Mouse (Mus musculus): ENCODE results near the gene Ipo8. TPM values are rescaled to one million over a fixed set of nuclear protein-coding genes. Genes with fewer than 3 reads are reported as not detected.

Gene Ipo8
- polyA plus RNA-seq (2015; fragmentation: Nextera tagmentation; extraction: Ambion mirVana), result 23.8 and 24.6 TPM in 2 replicates

- under 1% methylated on average over 46 of the region's 47 CpGs for WGBS
- peak; percentile 98 for ATAC-seq (ENCODE audit: borderline replicate concordance, extremely low read depth, low FRiP score, low TSS enrichment)
- Histone ChIP-seq H3K27me3 (no peaks in the 10 kb centered on the region), H3K4me2 (peak within 1 kb of the TSS; percentile 84), H3K4me3 (peak within 1 kb of the TSS; percentile 96), H3K36me3 (no peaks in the 10 kb centered on the region), H3K27ac (peak within 1 kb of the TSS; percentile 74), H3K4me1 (peaks cover 9% of the 10 kb centered on the region), H3K9ac (peak within 1 kb of the TSS; percentile 78), H3K9me3 (no peaks in the 10 kb centered on the region)
These were observed at the start of gene Ipo8 for GRCm38 (mm10) chr6:148830748-148831727. Gene Ipo8, minus strand, starts transcription at chr6:148831467.

DNA sequence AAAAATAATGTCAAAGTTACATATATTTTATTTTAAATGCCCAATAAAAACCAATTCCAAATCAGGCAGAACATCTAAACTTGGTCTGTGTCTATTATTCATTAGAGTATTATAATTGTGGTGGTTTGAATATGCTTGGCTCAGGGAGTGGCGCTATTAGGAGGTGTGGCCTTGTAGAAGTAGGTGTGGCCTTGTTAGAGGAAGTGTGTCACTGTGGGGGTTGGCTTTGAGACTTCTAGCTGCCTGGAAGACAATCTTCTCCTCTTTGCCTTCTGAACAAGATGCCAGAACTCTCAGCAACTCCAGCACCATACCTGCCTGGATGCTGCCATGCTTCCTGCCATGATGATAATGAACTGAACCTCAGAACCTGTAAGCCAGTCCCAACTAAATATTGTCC is 42.6 kb upstream of the Ipo8 start:
- 85% methylated on average over 1 of the region's 1 CpGs for WGBS
- no peak for ATAC-seq (ENCODE audit: borderline replicate concordance, extremely low read depth, low FRiP score, low TSS enrichment)
- H3K27me3 ChIP-seq, result no peaks in the 10 kb centered on the region

DNA sequence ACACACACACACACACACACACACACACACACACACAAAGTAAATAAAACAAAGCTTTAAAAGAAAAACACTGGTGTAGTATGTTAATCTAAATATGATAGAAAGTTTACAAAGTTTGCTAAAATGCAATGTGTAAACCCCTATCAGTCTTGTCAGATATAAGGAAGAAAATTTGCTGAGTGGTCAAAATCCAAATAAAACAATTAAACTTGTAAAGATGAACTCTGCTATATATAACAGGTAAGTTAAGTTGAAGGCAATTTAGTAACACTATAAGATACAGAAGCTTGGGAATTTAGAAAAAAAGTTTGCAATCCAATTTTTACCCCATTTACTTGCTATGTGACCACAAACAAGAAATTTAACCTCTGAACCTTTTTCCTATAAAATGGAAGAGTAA is 14.4 kb upstream of the Ipo8 start:
- H3K4me3 ChIP-seq, result no peak overlapping the region
- H3K36me3 ChIP-seq, result no peaks in the 10 kb centered on the region
- no peak for ATAC-seq (ENCODE audit: borderline replicate concordance, extremely low read depth, low FRiP score, low TSS enrichment)
- H3K9ac ChIP-seq, result no peak overlapping the region
- no peaks in the 10 kb centered on the region for H3K9me3 ChIP-seq
- no peak overlapping the region for H3K27ac ChIP-seq
- H3K4me2 ChIP-seq, result no peak overlapping the region
- no peaks in the 10 kb centered on the region for H3K4me1 ChIP-seq
- no peaks in the 10 kb centered on the region for H3K27me3 ChIP-seq

More for the DNA sequence above, 42.6 kb upstream of the Ipo8 start:
- H3K27ac ChIP-seq, result no peak overlapping the region
- no peak overlapping the region for H3K4me3 ChIP-seq
- no peak overlapping the region for H3K4me2 ChIP-seq
- no peaks in the 10 kb centered on the region for H3K9me3 ChIP-seq
- H3K9ac ChIP-seq, result no peak overlapping the region
- H3K36me3 ChIP-seq, result no peaks in the 10 kb centered on the region
- no peaks in the 10 kb centered on the region for H3K4me1 ChIP-seq

DNA sequence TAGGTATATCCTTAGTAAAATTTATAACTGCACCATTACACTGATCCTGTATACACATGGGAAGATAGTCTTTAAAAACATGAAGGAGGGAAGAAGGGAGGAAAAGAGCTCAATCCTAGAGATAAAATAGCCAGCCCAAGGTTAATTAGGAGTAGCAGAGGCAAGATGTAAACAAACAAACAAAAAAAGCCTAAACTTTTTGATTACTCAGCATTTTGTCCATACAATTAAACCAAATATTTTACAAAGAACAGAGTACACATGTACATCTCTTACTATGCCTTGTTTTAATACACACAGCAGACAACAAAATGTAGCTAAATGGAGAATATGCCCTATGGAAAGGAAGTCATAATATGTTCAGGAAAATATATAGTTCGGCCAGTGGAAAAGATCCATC is 10.5 kb upstream of the Ipo8 start:
- Histone ChIP-seq H3K36me3 (no peaks in the 10 kb centered on the region), H3K4me2 (no peak overlapping the region), H3K4me1 (no peaks in the 10 kb centered on the region), H3K4me3 (no peak overlapping the region), H3K9me3 (no peaks in the 10 kb centered on the region), H3K27me3 (no peaks in the 10 kb centered on the region), H3K9ac (no peak overlapping the region), H3K27ac (no peak overlapping the region)
- ATAC-seq (ENCODE audit: borderline replicate concordance, extremely low read depth, low FRiP score, low TSS enrichment), result no peak
- 81% methylated on average over 1 of the region's 1 CpGs for WGBS

DNA sequence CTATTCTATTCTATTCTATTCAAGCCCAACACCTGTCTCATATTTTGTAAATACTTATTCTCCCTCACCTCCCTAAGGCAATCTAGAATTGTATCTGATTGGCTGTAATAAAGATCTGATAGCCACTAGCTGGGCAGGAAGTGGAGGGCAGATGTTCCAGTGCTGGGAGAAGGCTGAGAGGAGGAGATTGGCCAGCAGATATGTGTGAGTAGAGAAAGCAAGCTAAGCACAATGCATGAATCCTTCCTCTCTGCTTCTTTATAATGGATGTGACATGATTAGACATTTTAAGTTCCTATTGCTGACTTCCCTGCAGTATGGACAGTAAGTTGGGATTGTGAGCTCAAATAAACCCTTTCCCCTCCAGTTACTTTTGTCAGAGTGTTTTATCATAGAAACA is 7.2 kb upstream of the Ipo8 start:
- Histone ChIP-seq H3K27me3 (no peaks in the 10 kb centered on the region), H3K9me3 (no peaks in the 10 kb centered on the region), H3K36me3 (no peaks in the 10 kb centered on the region), H3K27ac (no peak overlapping the region), H3K4me2 (no peak overlapping the region), H3K4me3 (no peak overlapping the region), H3K4me1 (no peaks in the 10 kb centered on the region), H3K9ac (no peak overlapping the region)
- ATAC-seq (ENCODE audit: borderline replicate concordance, extremely low read depth, low FRiP score, low TSS enrichment), result no peak

- ATAC-seq (ENCODE audit: borderline replicate concordance, extremely low read depth, low FRiP score, low TSS enrichment), result no peak; the same call in 1 of the 2 replicates
- no peaks in the 10 kb centered on the region for H3K27me3 ChIP-seq
- peak overlapping the region; percentile 27; the same call in 1 of the 2 replicates for H3K9ac ChIP-seq
- WGBS, result 18% methylated on average over 3 of the region's 3 CpGs
- peak overlapping the region; percentile 96 for H3K4me3 ChIP-seq
- peak overlapping the region; percentile 74; the same call in 1 of the 2 replicates for H3K27ac ChIP-seq
- H3K36me3 ChIP-seq, result no peaks in the 10 kb centered on the region
- H3K4me2 ChIP-seq, result peak overlapping the region; percentile 84
- peaks cover 9% of the 10 kb centered on the region for H3K4me1 ChIP-seq
- no peaks in the 10 kb centered on the region for H3K9me3 ChIP-seq
These were observed 458 bp upstream of the Ipo8 start for GRCm38 (mm10) chr6:148831728-148832121.

DNA sequence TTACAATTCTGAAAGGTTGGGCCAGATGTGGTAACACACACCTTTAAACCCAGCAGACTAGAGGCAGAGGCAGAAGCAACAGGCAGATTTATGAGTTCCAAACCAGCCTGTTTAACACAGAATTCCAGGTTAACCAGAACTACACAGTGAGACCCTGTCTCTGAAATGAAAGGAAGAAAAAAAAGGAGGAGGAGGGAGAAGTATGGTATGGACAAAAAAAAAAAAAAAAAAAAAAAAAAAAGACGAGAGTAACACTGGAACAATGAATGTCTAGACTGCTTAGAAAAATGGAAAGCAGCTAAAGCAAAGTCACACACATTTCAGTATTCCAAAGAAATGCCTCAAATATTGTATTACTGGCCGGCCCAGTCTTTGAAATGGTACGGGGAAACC is 916 bp downstream of the Ipo8 start:
- no peak for ATAC-seq (ENCODE audit: borderline replicate concordance, extremely low read depth, low FRiP score, low TSS enrichment)
- Histone ChIP-seq H3K4me2 (peak overlapping the region; percentile 84), H3K4me3 (peak overlapping the region; percentile 96), H3K27me3 (no peaks in the 10 kb centered on the region), H3K9me3 (no peaks in the 10 kb centered on the region), H3K36me3 (no peaks in the 10 kb centered on the region), H3K27ac (0 out of 2 replicates have a peak overlapping the region, but pooled peaks have one; percentile 74), H3K4me1 (peaks cover 9% of the 10 kb centered on the region), H3K9ac (peak overlapping the region; percentile 78)
- WGBS, result 3% methylated on average over 3 of the region's 3 CpGs

GRCm38 (mm10) chr6:148826119-148826518 is 5.1 kb downstream of the Ipo8 start:
- peaks cover 12% of the 10 kb centered on the region; the same call in 1 of the 2 replicates for H3K36me3 ChIP-seq
- WGBS, result 86% methylated on average over 4 of the region's 4 CpGs
- no peak overlapping the region for H3K4me2 ChIP-seq
- H3K4me1 ChIP-seq, result peaks cover 9% of the 10 kb centered on the region
- no peak overlapping the region for H3K4me3 ChIP-seq
- H3K27me3 ChIP-seq, result no peaks in the 10 kb centered on the region
- ATAC-seq (ENCODE audit: borderline replicate concordance, extremely low read depth, low FRiP score, low TSS enrichment), result no peak
- H3K9ac ChIP-seq, result no peak overlapping the region
- no peaks in the 10 kb centered on the region for H3K9me3 ChIP-seq
- no peak overlapping the region for H3K27ac ChIP-seq

DNA sequence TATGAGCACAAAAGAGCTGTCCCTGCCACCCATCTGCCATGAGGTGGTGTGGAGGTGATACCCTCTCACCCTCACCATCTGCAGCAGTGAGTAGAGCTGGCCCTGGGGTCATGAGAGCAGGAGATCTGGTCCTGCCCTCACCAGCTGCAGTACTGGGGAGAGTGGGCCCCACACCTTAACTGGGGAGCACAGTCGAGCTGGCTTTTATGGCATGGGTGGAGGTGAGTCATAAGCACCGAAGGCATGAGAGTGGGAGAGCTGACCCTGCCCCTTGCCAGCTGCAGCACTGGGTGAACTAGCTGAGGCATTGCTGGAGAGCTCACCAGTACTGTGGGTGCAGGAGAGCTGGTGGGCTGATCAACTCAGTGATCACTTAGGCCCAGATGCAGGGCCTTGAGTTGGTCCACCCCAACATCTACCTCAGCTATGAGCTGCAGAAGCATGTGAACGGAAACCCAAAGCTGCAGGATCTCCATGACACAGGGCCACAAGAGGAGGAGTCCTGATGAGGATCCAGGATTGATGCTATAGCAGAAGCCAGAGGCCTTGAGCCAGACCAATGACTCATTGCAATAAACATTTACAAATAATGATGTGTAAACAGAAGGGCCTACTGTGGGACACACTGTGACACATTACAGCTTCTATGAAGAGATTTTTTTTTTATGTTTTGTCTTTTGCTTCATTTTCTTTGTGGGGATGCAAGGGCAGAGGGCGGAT is 12.5 kb downstream of the Ipo8 start:
- Histone ChIP-seq H3K9ac (no peak overlapping the region), H3K27me3 (no peaks in the 10 kb centered on the region), H3K4me1 (no peaks in the 10 kb centered on the region), H3K4me2 (no peak overlapping the region), H3K9me3 (no peaks in the 10 kb centered on the region), H3K27ac (no peak overlapping the region), H3K4me3 (no peak overlapping the region), H3K36me3 (peaks cover 32% of the 10 kb centered on the region)
- 82% methylated on average over 4 of the region's 4 CpGs for WGBS
- peak; percentile 73 for ATAC-seq (ENCODE audit: borderline replicate concordance, extremely low read depth, low FRiP score, low TSS enrichment)

DNA sequence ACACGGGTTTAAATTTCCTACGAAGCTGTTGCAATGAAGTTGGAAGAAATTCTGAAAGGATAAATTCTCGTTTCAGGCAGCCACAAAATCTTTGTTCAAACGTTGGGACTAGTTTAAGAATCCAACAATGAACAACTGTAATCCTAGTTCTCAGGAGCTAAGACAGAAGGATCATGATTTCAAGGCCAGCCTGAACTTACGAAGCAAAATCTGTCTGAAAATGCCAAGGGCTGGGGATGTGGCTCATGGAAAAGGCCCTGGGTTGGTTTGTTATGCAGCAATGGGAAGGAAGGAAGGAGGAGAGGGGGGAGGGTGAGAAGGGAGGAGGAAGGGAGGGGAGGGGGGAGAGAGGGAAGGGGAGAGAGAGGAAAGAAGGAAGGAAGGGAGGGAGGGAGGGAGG is 14.5 kb downstream of the Ipo8 start:
- Histone ChIP-seq H3K27me3 (no peaks in the 10 kb centered on the region), H3K9ac (no peak overlapping the region), H3K4me3 (no peak overlapping the region), H3K4me1 (no peaks in the 10 kb centered on the region), H3K36me3 (peaks cover 39% of the 10 kb centered on the region), H3K9me3 (no peaks in the 10 kb centered on the region), H3K27ac (no peak overlapping the region), H3K4me2 (no peak overlapping the region)
- WGBS, result 81% methylated on average over 5 of the region's 5 CpGs
- no peak for ATAC-seq (ENCODE audit: borderline replicate concordance, extremely low read depth, low FRiP score, low TSS enrichment)

- Histone ChIP-seq H3K36me3 (peaks cover 55% of the 10 kb centered on the region), H3K27me3 (no peaks in the 10 kb centered on the region), H3K9ac (no peak overlapping the region), H3K4me3 (no peak overlapping the region), H3K9me3 (no peaks in the 10 kb centered on the region), H3K4me1 (no peaks in the 10 kb centered on the region), H3K4me2 (no peak overlapping the region), H3K27ac (no peak overlapping the region)
- 77% methylated on average over 2 of the region's 2 CpGs for WGBS
- no peak for ATAC-seq (ENCODE audit: borderline replicate concordance, extremely low read depth, low FRiP score, low TSS enrichment)
These were observed 20.1 kb downstream of the Ipo8 start for GRCm38 (mm10) chr6:148811117-148811516.

DNA sequence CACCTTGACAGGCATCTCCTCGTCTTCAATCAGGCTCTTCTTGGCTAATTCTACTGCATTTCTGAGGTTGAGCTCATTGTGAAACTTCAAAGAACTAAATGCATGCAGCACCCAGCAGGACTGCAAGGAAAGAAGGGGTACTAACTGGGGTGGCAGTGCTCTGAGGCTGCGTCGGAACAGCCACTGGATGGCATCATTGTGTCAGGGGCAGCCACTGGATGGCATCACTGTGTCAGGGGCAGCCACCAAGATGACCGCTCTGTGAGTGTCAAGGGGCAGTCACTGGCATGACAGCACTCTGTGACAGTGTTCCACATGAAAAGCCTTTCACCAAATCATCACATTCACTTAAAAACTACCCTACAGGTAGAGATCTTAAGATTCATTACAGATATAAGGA is 31.5 kb downstream of the Ipo8 start:
- H3K9me3 ChIP-seq, result no peaks in the 10 kb centered on the region
- no peaks in the 10 kb centered on the region for H3K27me3 ChIP-seq
- no peak overlapping the region for H3K9ac ChIP-seq
- no peak for ATAC-seq (ENCODE audit: borderline replicate concordance, extremely low read depth, low FRiP score, low TSS enrichment)
- H3K4me1 ChIP-seq, result no peaks in the 10 kb centered on the region
- no peak overlapping the region for H3K4me2 ChIP-seq
- WGBS, result 77% methylated on average over 4 of the region's 4 CpGs
- peaks cover 51% of the 10 kb centered on the region for H3K36me3 ChIP-seq
- no peak overlapping the region for H3K4me3 ChIP-seq
- no peak overlapping the region for H3K27ac ChIP-seq
